Mouse (Mus musculus): ENCODE measurements around the gene Slc12a5. TPM values are rescaled to one million over a fixed set of nuclear protein-coding genes. Genes with fewer than 3 reads are reported as not detected.

Gene Slc12a5
- total and polyA plus RNA-seq, 3 experiments = 0.72 to 1.4 (median 0.82) TPM

DNA sequence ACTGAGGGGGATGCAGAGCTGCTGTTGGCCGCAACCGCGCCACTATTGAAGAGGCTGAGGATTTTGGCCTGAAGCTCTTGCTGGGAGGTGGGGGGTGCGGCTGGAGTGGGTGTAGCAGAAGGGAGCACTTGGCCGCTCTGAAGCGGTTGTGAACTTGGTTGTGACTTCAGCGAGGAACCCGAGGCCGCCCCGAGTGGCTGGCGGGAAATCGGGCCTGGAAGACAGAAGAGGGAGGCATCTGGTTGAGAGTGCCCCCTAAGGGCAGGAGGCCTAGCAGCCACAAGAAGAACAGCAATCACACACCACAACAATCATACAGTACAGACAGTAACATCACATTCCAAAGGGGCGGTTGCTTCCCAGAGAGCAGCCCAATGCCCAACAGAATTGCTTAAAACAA lies 41.4 kb downstream of the Slc12a5 start:
- Histone ChIP-seq H3K9me3 (replicated peaks) (no peaks in the 10 kb centered on the region), H3K4me3 (ENCODE audit: low read depth, low read length) (no peak overlapping the region), H3K4me1 (ENCODE audit: insufficient read depth, low read depth, low read length) (no peaks in the 10 kb centered on the region), H3K27me3 (ENCODE audit: insufficient read depth, low read length) (no peaks in the 10 kb centered on the region), H3K36me3 (replicated peaks) (peaks cover 100% of the 10 kb centered on the region)
- ATAC-seq (ENCODE audit: extremely low read depth, insufficient number of reproducible peaks, low FRiP score, poor library complexity, severe bottlenecking) = no peak
- DNase-seq (ENCODE audit: low spot score) = no peak
- TF ChIP-seq TAL1 (conservative IDR thresholded peaks at IDR 0.05; ENCODE audit: low read depth, low read length) (no peak), CTCF (IDR thresholded peaks at IDR 0.05; ENCODE audit: low read depth, low read length) (no peak), POLR2AphosphoS5 (IDR thresholded peaks at IDR 0.05; ENCODE audit: insufficient replicate concordance, low read depth, low read length) (no peak), GATA1 (IDR thresholded peaks at IDR 0.05; ENCODE audit: borderline replicate concordance, low read length) (no peak), GATA2 (IDR thresholded peaks at IDR 0.05; ENCODE audit: borderline replicate concordance, low read depth, low read length) (no peak)

DNA sequence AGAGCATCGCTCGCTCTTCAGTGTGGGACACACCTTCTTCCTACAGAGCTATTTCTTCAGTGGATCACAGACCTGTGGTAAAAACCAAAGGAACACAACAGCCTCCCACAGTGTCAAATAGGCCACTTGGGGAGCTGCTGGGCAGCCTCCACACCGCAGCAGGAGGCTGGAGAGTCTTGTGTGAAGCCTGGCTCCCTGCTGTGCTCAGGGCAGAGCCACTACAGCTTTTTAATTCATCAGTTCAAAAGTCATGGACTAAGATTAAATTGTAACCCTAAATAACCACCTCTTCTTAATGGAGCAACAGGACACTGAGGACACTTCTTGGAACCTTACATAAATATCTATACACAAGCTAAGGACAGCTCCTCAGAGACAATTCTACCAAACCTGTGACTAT lies 42.5 kb downstream of the Slc12a5 start:
- TF ChIP-seq GATA1 (IDR thresholded peaks at IDR 0.05; ENCODE audit: borderline replicate concordance, low read length) = no peak
- TF ChIP-seq CTCF (IDR thresholded peaks at IDR 0.05; ENCODE audit: low read depth, low read length) = no peak
- TF ChIP-seq POLR2AphosphoS5 (IDR thresholded peaks at IDR 0.05; ENCODE audit: insufficient replicate concordance, low read depth, low read length) = no peak
- Histone ChIP-seq H3K9me3 (replicated peaks) (no peaks in the 10 kb centered on the region), H3K27me3 (ENCODE audit: insufficient read depth, low read length) (no peaks in the 10 kb centered on the region), H3K4me1 (ENCODE audit: insufficient read depth, low read depth, low read length) (no peaks in the 10 kb centered on the region), H3K36me3 (replicated peaks) (peaks cover 100% of the 10 kb centered on the region), H3K4me3 (ENCODE audit: low read depth, low read length) (no peak overlapping the region)
- DNase-seq (ENCODE audit: low spot score) (no peak), ATAC-seq (ENCODE audit: extremely low read depth, insufficient number of reproducible peaks, low FRiP score, poor library complexity, severe bottlenecking) (no peak)

DNA sequence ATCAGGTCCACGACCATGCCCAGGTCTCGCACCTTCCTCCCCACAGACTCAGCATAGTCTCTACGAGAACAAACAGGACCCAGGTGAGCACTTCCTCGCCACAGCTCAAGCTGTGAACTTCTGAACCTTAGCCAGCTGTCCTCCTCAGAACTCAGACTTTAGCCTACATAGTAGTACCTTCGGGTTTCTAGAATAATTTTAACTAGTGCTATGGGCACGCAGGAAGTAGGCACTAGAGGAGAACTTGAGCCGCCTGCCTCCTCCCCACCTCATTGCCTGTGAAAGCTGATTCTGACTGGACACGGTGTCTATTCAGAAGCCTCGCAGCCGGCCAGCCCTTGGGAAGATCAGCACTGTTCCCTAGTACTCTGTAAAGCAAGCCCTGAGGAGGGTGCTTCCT lies 43.6 kb downstream of the Slc12a5 start:
- TF ChIP-seq CTCF (IDR thresholded peaks at IDR 0.05; ENCODE audit: low read depth, low read length) = no peak
- no peak for TF ChIP-seq GATA1 (IDR thresholded peaks at IDR 0.05; ENCODE audit: borderline replicate concordance, low read length)
- TF ChIP-seq GATA2 (IDR thresholded peaks at IDR 0.05; ENCODE audit: borderline replicate concordance, low read depth, low read length) = no peak
- TF ChIP-seq POLR2AphosphoS5 (IDR thresholded peaks at IDR 0.05; ENCODE audit: insufficient replicate concordance, low read depth, low read length) = no peak
- no peak for TF ChIP-seq TAL1 (conservative IDR thresholded peaks at IDR 0.05; ENCODE audit: low read depth, low read length)
- ATAC-seq (ENCODE audit: extremely low read depth, insufficient number of reproducible peaks, low FRiP score, poor library complexity, severe bottlenecking) = no peak

DNA sequence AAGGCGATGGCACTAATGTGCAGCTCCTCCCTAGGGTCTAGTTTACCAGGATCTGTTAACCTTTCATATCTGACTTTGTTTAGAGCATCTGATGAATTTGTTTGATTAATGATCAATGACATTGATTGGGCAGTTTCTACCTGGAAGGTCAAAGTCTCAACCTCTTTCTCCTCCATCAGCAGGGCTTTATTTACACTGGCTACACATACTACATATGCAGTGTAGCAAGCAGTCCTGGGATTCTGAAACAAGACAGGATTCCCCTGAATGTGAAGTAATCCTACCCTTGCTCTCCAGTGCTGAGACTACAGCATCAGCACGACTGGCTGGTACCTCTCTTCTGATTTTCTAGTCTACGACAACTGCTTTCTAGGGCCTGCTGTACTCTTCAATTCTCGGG lies 46.2 kb downstream of the Slc12a5 start:
- Histone ChIP-seq H3K4me3 (ENCODE audit: low read depth, low read length) (no peak overlapping the region), H3K4me1 (ENCODE audit: insufficient read depth, low read depth, low read length) (no peaks in the 10 kb centered on the region), H3K27me3 (ENCODE audit: insufficient read depth, low read length) (no peaks in the 10 kb centered on the region), H3K36me3 (replicated peaks) (peaks cover 99% of the 10 kb centered on the region), H3K9me3 (replicated peaks) (no peaks in the 10 kb centered on the region)
- DNase-seq (ENCODE audit: low spot score) (no peak), ATAC-seq (ENCODE audit: extremely low read depth, insufficient number of reproducible peaks, low FRiP score, poor library complexity, severe bottlenecking) (no peak)
- TF ChIP-seq GATA2 (IDR thresholded peaks at IDR 0.05; ENCODE audit: borderline replicate concordance, low read depth, low read length) = no peak
- TF ChIP-seq POLR2AphosphoS5 (IDR thresholded peaks at IDR 0.05; ENCODE audit: insufficient replicate concordance, low read depth, low read length) = no peak
- no peak for TF ChIP-seq TAL1 (conservative IDR thresholded peaks at IDR 0.05; ENCODE audit: low read depth, low read length)
- no peak for TF ChIP-seq GATA1 (IDR thresholded peaks at IDR 0.05; ENCODE audit: borderline replicate concordance, low read length)
- no peak for TF ChIP-seq CTCF (IDR thresholded peaks at IDR 0.05; ENCODE audit: low read depth, low read length)

More for the DNA sequence above, 43.6 kb downstream of the Slc12a5 start:
- DNase-seq (ENCODE audit: low spot score) = no peak
- H3K4me1 ChIP-seq (ENCODE audit: insufficient read depth, low read depth, low read length) = no peaks in the 10 kb centered on the region
- H3K4me3 ChIP-seq (ENCODE audit: low read depth, low read length) = no peak overlapping the region
- no peaks in the 10 kb centered on the region for H3K27me3 ChIP-seq (ENCODE audit: insufficient read depth, low read length)
- H3K9me3 ChIP-seq (replicated peaks) = no peaks in the 10 kb centered on the region
- H3K36me3 ChIP-seq (replicated peaks) = peaks cover 100% of the 10 kb centered on the region

DNA sequence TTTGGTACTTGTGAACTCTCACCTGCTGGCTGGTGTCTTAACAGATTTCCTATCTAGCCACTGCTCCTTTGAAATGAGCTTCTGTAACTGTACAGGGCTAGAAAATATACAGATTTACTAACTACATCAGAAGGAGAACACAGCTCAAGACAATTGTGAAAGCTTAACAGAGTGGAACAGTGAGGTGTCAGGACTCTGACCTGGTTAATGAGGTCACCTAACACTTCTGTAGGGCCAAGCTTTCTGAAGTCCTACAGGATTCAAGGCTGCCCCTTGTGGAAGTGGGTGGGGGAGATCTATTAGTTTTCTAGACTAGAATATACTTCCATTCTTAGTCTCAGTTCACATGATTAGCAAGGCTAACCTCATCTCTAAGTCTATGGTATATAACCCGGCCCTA lies 47.4 kb downstream of the Slc12a5 start:
- Histone ChIP-seq H3K36me3 (replicated peaks) (peaks cover 98% of the 10 kb centered on the region), H3K27me3 (ENCODE audit: insufficient read depth, low read length) (no peaks in the 10 kb centered on the region)
- TF ChIP-seq POLR2AphosphoS5 (IDR thresholded peaks at IDR 0.05; ENCODE audit: insufficient replicate concordance, low read depth, low read length) (no peak), TAL1 (conservative IDR thresholded peaks at IDR 0.05; ENCODE audit: low read depth, low read length) (no peak), CTCF (IDR thresholded peaks at IDR 0.05; ENCODE audit: low read depth, low read length) (no peak), GATA1 (IDR thresholded peaks at IDR 0.05; ENCODE audit: borderline replicate concordance, low read length) (no peak), GATA2 (IDR thresholded peaks at IDR 0.05; ENCODE audit: borderline replicate concordance, low read depth, low read length) (no peak)

DNA sequence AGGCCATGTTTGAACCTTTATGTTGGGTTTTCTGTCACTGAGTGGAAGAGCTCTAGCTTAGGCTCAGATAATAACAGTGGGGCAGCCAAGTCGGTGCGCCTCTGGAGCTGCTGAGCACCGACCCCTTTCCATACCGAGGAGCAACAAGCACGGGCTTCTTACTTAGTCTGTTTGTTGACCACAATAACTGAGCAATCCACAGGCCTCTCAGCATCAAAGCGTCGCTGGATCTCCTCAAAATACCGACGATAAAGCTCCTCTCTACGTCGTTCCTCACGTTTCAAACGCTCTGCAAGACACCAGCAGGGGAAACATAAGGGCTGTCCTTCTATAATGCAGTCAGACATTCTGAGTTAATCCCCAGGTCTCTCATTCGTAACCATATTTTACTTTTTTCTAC lies 48.6 kb downstream of the Slc12a5 start:
- no peak for DNase-seq (ENCODE audit: low spot score)
- Histone ChIP-seq H3K4me3 (ENCODE audit: low read depth, low read length) (no peak overlapping the region), H3K4me1 (ENCODE audit: insufficient read depth, low read depth, low read length) (no peaks in the 10 kb centered on the region), H3K36me3 (replicated peaks) (peaks cover 94% of the 10 kb centered on the region), H3K9me3 (replicated peaks) (no peaks in the 10 kb centered on the region), H3K27me3 (ENCODE audit: insufficient read depth, low read length) (no peaks in the 10 kb centered on the region)
- TF ChIP-seq CTCF (IDR thresholded peaks at IDR 0.05; ENCODE audit: low read depth, low read length) (no peak), GATA2 (IDR thresholded peaks at IDR 0.05; ENCODE audit: borderline replicate concordance, low read depth, low read length) (no peak), GATA1 (IDR thresholded peaks at IDR 0.05; ENCODE audit: borderline replicate concordance, low read length) (no peak), POLR2AphosphoS5 (IDR thresholded peaks at IDR 0.05; ENCODE audit: insufficient replicate concordance, low read depth, low read length) (no peak), TAL1 (conservative IDR thresholded peaks at IDR 0.05; ENCODE audit: low read depth, low read length) (no peak)
- no peak for ATAC-seq (ENCODE audit: extremely low read depth, insufficient number of reproducible peaks, low FRiP score, poor library complexity, severe bottlenecking)

More for the DNA sequence above, 47.4 kb downstream of the Slc12a5 start:
- no peak for DNase-seq (ENCODE audit: low spot score)
- Histone ChIP-seq H3K4me1 (ENCODE audit: insufficient read depth, low read depth, low read length) (no peaks in the 10 kb centered on the region), H3K4me3 (ENCODE audit: low read depth, low read length) (no peak overlapping the region), H3K9me3 (replicated peaks) (no peaks in the 10 kb centered on the region)
- ATAC-seq (ENCODE audit: extremely low read depth, insufficient number of reproducible peaks, low FRiP score, poor library complexity, severe bottlenecking) = no peak

All from G1E (cell line).